8 mouse cellular contexts compared by ENCODE assay signal in genomic region chr4:134082460-134082859, GRCm38 (mm10). TPM values are rescaled to one million over a fixed set of nuclear protein-coding genes. Genes with fewer than 3 reads are reported as not detected.
A peak's percentile ranks its signal among the peaks of the same experiment; 100 is the strongest.
DNase-seq lines count a peak whose midpoint lies in the region; ATAC-seq and TF ChIP-seq lines count a peak whose summit lies in the region.

No protein-coding gene starts in this region.

- peak overlapping the region; percentile 42; the same call in 1 of the 2 replicates for H3K9ac ChIP-seq in kidney, embryonic 15.5 days
- H3K9ac ChIP-seq in hindbrain, embryonic 13.5 days, result 0 out of 2 replicates have a peak overlapping the region, but pooled peaks have one; percentile 55
- H3K9ac ChIP-seq in midbrain, embryonic 12.5 days (replicated peaks), result no peak overlapping the region

- no peak for TF ChIP-seq POLR2A in cortical plate, adult 2 months (IDR thresholded peaks at IDR 0.05; ENCODE audit: extremely low read depth, insufficient read depth, low read length)

- no peak overlapping the region for H3K27ac ChIP-seq in kidney, embryonic 15.5 days
- no peak overlapping the region for H3K27ac ChIP-seq in cortical plate, adult 2 months (ENCODE audit: insufficient read depth, low read length)
- H3K27ac ChIP-seq in hindbrain, embryonic 13.5 days, result no peak overlapping the region
- H3K27ac ChIP-seq in midbrain, embryonic 12.5 days (replicated peaks), result no peak overlapping the region

- H3K9me3 ChIP-seq in kidney, embryonic 15.5 days (replicated peaks), result no peaks in the 10 kb centered on the region
- no peaks in the 10 kb centered on the region for H3K9me3 ChIP-seq in hindbrain, embryonic 13.5 days
- no peaks in the 10 kb centered on the region for H3K9me3 ChIP-seq in midbrain, embryonic 12.5 days

- TF ChIP-seq CTCF in cortical plate, adult 2 months (IDR thresholded peaks at IDR 0.05; ENCODE audit: extremely low read depth, insufficient read depth, low read length), result no peak

- H3K36me3 ChIP-seq in kidney, embryonic 15.5 days, result no peaks in the 10 kb centered on the region
- H3K36me3 ChIP-seq in hindbrain, embryonic 13.5 days, result no peaks in the 10 kb centered on the region
- no peaks in the 10 kb centered on the region for H3K36me3 ChIP-seq in midbrain, embryonic 12.5 days

- ATAC-seq in kidney, embryonic 15.5 days (replicated peaks; ENCODE audit: low FRiP score), result no peak
- ATAC-seq in hindbrain, embryonic 13.5 days (ENCODE audit: low FRiP score), result no peak
- no peak for ATAC-seq in midbrain, embryonic 12.5 days (ENCODE audit: low FRiP score, low read depth)

- peak overlapping the region; percentile 92 for H3K4me2 ChIP-seq in kidney, embryonic 15.5 days
- peak overlapping the region; percentile 76 for H3K4me2 ChIP-seq in hindbrain, embryonic 13.5 days
- H3K4me2 ChIP-seq in midbrain, embryonic 12.5 days (replicated peaks), result peak overlapping the region; percentile 78

- H3K27me3 ChIP-seq in kidney, embryonic 15.5 days, result peaks cover 28% of the 10 kb centered on the region
- H3K27me3 ChIP-seq in hindbrain, embryonic 13.5 days, result peaks cover 33% of the 10 kb centered on the region
- peaks cover 34% of the 10 kb centered on the region for H3K27me3 ChIP-seq in midbrain, embryonic 12.5 days

- H3K4me1 ChIP-seq in kidney, embryonic 15.5 days, result peaks cover 20% of the 10 kb centered on the region
- H3K4me1 ChIP-seq in cortical plate, adult 2 months (ENCODE audit: control insufficient read depth, insufficient read depth, low read length), result no peaks in the 10 kb centered on the region
- H3K4me1 ChIP-seq in hindbrain, embryonic 13.5 days (replicated peaks), result peaks cover 17% of the 10 kb centered on the region
- peaks cover 14% of the 10 kb centered on the region for H3K4me1 ChIP-seq in midbrain, embryonic 12.5 days

- no peak for DNase-seq in kidney, postnatal 25 days
- no peak for DNase-seq in gastrocnemius, adult 18-20 months (ENCODE audit: low spot score)
- DNase-seq in gastrocnemius, postnatal 25 days, result no peak
- DNase-seq in ovary, postnatal 10 days (ENCODE audit: low spot score), result no peak

- H3K4me3 ChIP-seq in kidney, embryonic 15.5 days (replicated peaks), result peak overlapping the region; percentile 55
- H3K4me3 ChIP-seq in cortical plate, adult 2 months (ENCODE audit: insufficient read depth, low read length), result peak overlapping the region; percentile 44
- H3K4me3 ChIP-seq in hindbrain, embryonic 13.5 days, result peak overlapping the region; percentile 46
- H3K4me3 ChIP-seq in midbrain, embryonic 12.5 days, result peak overlapping the region; percentile 40; the same call in 1 of the 2 replicates

- 16% methylated on average over 7 of the region's 7 CpGs for WGBS in kidney, embryonic 15.5 days
- WGBS in hindbrain, embryonic 13.5 days, result 14% methylated on average over 7 of the region's 7 CpGs
- 11% methylated on average over 7 of the region's 7 CpGs for WGBS in midbrain, embryonic 12.5 days

RNA-seq across cellular contexts. Expression of gene Cd52, which starts 12.4 kb away (rescaled TPM):
- polyA plus RNA-seq in kidney, embryonic 15.5 days (2015; fragmentation: Nextera tagmentation; extraction: Ambion mirVana), result 12.0 and 12.2 TPM in 2 replicates
- polyA plus RNA-seq in cortical plate, adult 2 months (2012; rRNA removed), result 4.2 and 5.5 TPM in 2 replicates
- 3.9 TPM in 2 replicates for polyA plus RNA-seq in hindbrain, embryonic 13.5 days (2015; fragmentation: Nextera tagmentation; extraction: Ambion mirVana)
- polyA plus RNA-seq in midbrain, embryonic 12.5 days (2016; fragmentation: Nextera tagmentation; extraction: Ambion mirVana), result 2.0 and 5.5 TPM in 2 replicates
- under 1 TPM; 0.84 to 1.00 TPM for total RNA-seq in gastrocnemius, adult 18-20 months (2021)
- total RNA-seq in gastrocnemius, postnatal 25 days (2021), result 1 to 10 TPM in 1 of 2 experiments, under 1 TPM in 1; 0.61 to 1.2 TPM

RNA-seq across cellular contexts. Expression of gene Ubxn11, which starts 19.9 kb away (rescaled TPM):
- 10.5 and 11.1 TPM in 2 replicates for polyA plus RNA-seq in kidney, embryonic 15.5 days (2015; fragmentation: Nextera tagmentation; extraction: Ambion mirVana)
- 45.4 and 51.3 TPM in 2 replicates for polyA plus RNA-seq in cortical plate, adult 2 months (2012; rRNA removed)
- 14.7 and 16.0 TPM in 2 replicates for polyA plus RNA-seq in hindbrain, embryonic 13.5 days (2015; fragmentation: Nextera tagmentation; extraction: Ambion mirVana)
- polyA plus RNA-seq in midbrain, embryonic 12.5 days (2016; fragmentation: Nextera tagmentation; extraction: Ambion mirVana), result 6.6 and 6.7 TPM in 2 replicates
- 1 to 10 TPM; 1.3 to 1.6 TPM for total RNA-seq in gastrocnemius, adult 18-20 months (2021)
- total RNA-seq in gastrocnemius, postnatal 25 days (2021), result 1 to 10 TPM; 1.0 to 1.3 TPM

RNA-seq across cellular contexts. Expression of gene Crybg2, which starts 21.8 kb away (rescaled TPM):
- 3.9 and 4.4 TPM in 2 replicates for polyA plus RNA-seq in kidney, embryonic 15.5 days (2015; fragmentation: Nextera tagmentation; extraction: Ambion mirVana)
- 4.5 and 5.1 TPM in 2 replicates for polyA plus RNA-seq in cortical plate, adult 2 months (2012; rRNA removed)
- 0.49 and 1.1 TPM in 2 replicates for polyA plus RNA-seq in hindbrain, embryonic 13.5 days (2015; fragmentation: Nextera tagmentation; extraction: Ambion mirVana)
- polyA plus RNA-seq in midbrain, embryonic 12.5 days (2016; fragmentation: Nextera tagmentation; extraction: Ambion mirVana), result 1.2 and 1.7 TPM in 2 replicates
- total RNA-seq in gastrocnemius, adult 18-20 months (2021), result under 1 TPM in 1 of 2 experiments, not detected in 1; 0.07 TPM
- total RNA-seq in gastrocnemius, postnatal 25 days (2021), result not detected

RNA-seq across cellular contexts. Expression of gene Zfp683, which starts 28.8 kb away (rescaled TPM):
- polyA plus RNA-seq in kidney, embryonic 15.5 days (2015; fragmentation: Nextera tagmentation; extraction: Ambion mirVana), result not detected in 2 replicates
- polyA plus RNA-seq in cortical plate, adult 2 months (2012; rRNA removed), result not detected in 2 replicates
- not detected in 2 replicates for polyA plus RNA-seq in hindbrain, embryonic 13.5 days (2015; fragmentation: Nextera tagmentation; extraction: Ambion mirVana)
- not detected in 2 replicates for polyA plus RNA-seq in midbrain, embryonic 12.5 days (2016; fragmentation: Nextera tagmentation; extraction: Ambion mirVana)
- total RNA-seq in gastrocnemius, adult 18-20 months (2021), result not detected
- not detected for total RNA-seq in gastrocnemius, postnatal 25 days (2021)

RNA-seq across cellular contexts. Expression of gene Sh3bgrl3, which starts 46.1 kb away (rescaled TPM):
- 395 and 412 TPM in 2 replicates for polyA plus RNA-seq in kidney, embryonic 15.5 days (2015; fragmentation: Nextera tagmentation; extraction: Ambion mirVana)
- polyA plus RNA-seq in cortical plate, adult 2 months (2012; rRNA removed), result 487 and 489 TPM in 2 replicates
- polyA plus RNA-seq in hindbrain, embryonic 13.5 days (2015; fragmentation: Nextera tagmentation; extraction: Ambion mirVana), result 371 and 393 TPM in 2 replicates
- 301 and 307 TPM in 2 replicates for polyA plus RNA-seq in midbrain, embryonic 12.5 days (2016; fragmentation: Nextera tagmentation; extraction: Ambion mirVana)
- 10 to 100 TPM; 14.1 to 19.8 TPM for total RNA-seq in gastrocnemius, adult 18-20 months (2021)
- total RNA-seq in gastrocnemius, postnatal 25 days (2021), result 10 to 100 TPM; 19.1 to 26.6 TPM
